Mouse (Mus musculus) gastrocnemius, postnatal 25 days (tissue): ENCODE measurements around the gene Tmem198. TPM values are rescaled to one million over a fixed set of nuclear protein-coding genes. Genes with fewer than 3 reads are reported as not detected.
A peak's percentile ranks its signal among the peaks of the same experiment; 100 is the strongest.

Experiments used
- DNase-seq: peaks from one replicate; pipeline ENCODE4 v3.0.0; 2022
- total RNA-seq, 2 experiments: library from RNA; stranded (reverse); gene quantifications; 1 replicate in 1 of 2; 2 replicates in 1 of 2; pipeline ENCODE4 v1.2.3; 2021

Tmem198 gene
- total RNA-seq, 2 experiments from 2014 or later = 0.36 to 0.43 TPM

DNA sequence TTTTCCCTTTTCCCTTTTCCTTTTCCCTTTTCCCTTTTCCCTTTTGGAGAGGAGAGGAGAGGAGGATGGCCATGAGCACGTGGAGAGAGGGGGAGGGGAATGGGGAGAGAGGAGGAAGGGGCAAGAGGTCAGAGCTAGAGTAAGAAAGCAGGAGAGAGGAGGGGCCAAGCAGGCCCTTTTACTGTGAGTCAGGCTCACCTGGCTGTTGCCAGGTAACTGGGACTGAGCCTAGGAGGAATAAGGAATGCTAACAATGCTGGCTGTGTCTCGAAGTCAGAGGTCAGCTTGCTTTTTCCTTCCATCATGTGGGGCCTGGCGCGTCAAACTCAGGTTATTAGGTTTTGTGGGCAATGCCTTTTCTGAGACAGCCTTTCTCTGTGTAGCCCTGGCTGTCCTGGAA is 38.7 kb downstream of the Tmem198 start:
- no peak for DNase-seq

DNA sequence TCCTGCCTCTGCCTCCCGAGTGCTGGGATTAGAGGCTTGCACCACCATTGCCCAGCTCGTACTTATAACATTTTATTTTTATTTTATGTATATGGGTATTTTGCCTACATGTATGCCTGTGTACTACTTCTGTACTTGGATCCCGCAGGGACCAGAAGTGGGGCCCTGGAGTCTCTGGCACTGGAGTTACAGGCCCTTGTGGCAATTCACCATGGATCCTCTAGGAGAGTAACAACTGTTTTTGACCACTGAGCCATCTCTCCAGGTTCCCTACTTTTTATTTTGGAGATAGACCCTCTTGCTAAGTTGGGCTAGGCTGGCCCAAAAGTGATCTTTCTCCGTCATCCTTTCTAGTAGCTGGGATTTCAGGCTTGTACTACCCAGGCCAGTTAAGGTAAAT is 39.1 kb downstream of the Tmem198 start:
- DNase-seq = no peak

GRCm38 (mm10) chr1:75519576-75519975 is 40.2 kb downstream of the Tmem198 start:
- DNase-seq = no peak

DNA sequence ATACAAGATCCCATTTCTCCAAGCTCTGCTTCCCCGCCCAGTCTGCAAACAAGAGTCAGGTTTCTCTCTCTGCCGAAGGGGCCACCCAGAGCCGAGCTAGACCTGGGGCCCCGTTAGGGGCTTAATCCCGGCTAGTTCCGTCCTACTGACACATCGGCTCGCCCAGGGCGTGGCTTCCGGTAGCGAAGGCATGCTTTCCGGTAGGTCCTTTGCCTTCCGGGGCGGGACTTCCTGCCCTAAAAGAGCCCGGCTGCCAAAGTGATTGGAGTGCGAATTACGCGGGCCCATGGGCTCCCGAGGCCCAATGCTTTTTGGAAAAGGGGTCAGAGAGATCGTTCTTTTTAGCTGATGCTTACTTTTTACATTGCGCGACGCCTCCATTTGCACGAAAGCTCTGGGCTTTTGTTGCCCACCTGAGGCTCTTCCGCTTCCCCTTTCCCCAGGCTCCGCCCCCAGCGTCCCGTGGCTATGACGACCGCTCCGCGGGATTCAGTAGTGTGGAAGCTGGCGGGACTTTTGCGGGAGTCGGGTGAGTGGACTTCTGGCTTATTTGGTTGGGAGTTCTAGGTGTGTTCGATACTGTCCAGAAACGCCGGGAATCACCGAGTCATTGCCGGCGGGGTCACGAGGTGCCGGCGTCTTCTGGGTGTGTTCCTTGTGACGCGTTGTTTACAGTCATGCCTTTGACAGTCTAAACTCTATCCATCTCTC is 42.1 kb downstream of the Tmem198 start, which contains the start of gene Stk11ip:
Gene Stk11ip (plus strand): TSS at position 209 of the 711 bp plus-strand sequence.
- peak; percentile 91 for DNase-seq

GRCm38 (mm10) chr1:75524679-75525078 is 45.3 kb downstream of the Tmem198 start:
- no peak for DNase-seq

- no peak for DNase-seq
Measured at GRCm38 (mm10) chr1:75530546-75530945, 51.2 kb downstream of the Tmem198 start.

GRCm38 (mm10) chr1:75532280-75533172 is 53.2 kb downstream of the Tmem198 start:
- DNase-seq = no peak

DNA sequence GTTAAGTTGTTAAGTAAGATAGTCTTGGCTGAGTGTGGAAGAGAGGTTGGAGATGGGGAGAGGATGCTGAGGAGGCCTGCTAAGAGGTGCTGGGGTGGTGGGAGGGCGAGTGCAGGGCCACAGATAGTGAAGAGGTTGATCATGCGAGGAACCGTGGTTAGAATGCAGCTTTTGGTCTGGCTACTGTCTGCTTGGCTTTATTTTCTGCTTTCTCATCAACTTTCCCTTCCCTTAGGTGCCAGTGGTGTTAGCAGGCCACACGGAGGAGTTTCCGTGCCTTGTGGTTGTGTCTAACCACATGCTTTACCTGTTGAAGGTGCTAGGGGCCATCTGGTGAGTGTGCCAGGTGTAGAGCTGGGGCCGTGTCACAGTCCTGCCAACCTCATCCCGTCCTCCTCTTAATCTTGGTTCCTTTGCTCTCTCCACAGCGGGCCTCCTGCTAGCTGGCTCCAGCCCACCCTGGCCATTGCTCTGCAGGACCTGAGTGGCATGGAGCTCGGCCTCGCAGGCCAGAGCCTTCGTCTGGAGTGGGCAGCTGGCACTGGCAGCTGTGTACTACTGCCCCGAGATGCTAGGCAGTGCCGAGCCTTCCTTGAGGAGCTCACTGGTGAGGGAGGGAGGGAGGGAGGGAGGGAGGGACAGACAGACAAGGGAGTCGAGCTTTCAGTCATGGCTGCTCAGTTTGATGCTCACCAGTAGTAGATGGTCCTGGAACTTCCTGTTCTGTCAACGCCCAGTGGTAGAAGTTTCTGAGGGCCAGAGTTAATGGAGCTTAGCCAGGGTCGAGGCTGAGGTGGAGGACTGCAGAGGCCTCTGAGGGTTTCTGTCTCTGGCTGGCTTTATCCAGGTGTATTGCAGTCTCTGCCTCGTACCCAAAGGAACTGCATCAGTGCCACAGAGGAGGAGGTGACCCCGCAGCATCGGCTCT is 54.3 kb downstream of the Tmem198 start:
- DNase-seq = no peak

Other genes starting within 250 kb of the Tmem198 start
- not detected for gene A630095N17Rik, start 247.4 kb upstream of the Tmem198 start, total RNA-seq
- gene Dnajb2, start 243.1 kb upstream of the Tmem198 start, total RNA-seq = 10 to 100 TPM; 58.4 to 60.9 TPM
- not detected for gene Ptprn, start 215.0 kb upstream of the Tmem198 start, total RNA-seq
- not detected for gene Resp18, start 201.1 kb upstream of the Tmem198 start, total RNA-seq
- 10 to 100 TPM; 46.1 to 51.4 TPM for gene Dnpep, start 161.5 kb upstream of the Tmem198 start, total RNA-seq
- gene Des, start 119.2 kb upstream of the Tmem198 start, total RNA-seq = 1,000 to 10,000 TPM; 1,914 to 2,104 TPM
- 100 to 1,000 TPM; 200 to 244 TPM for gene Speg, start 104.2 kb upstream of the Tmem198 start, total RNA-seq
- gene Gmppa, start 43.6 kb upstream of the Tmem198 start, total RNA-seq = 10 to 100 TPM; 32.0 to 37.2 TPM
- not detected for gene Asic4, start 29.1 kb upstream of the Tmem198 start, total RNA-seq
- gene Chpf, start 225 bp upstream of the Tmem198 start, total RNA-seq = 1 to 10 TPM; 5.5 to 7.9 TPM
- gene Obsl1, start 26.9 kb downstream of the Tmem198 start, total RNA-seq = 10 to 100 TPM; 37.7 to 52.8 TPM
- 1 to 10 TPM; 3.8 to 4.1 TPM for gene Inha, start 27.5 kb downstream of the Tmem198 start, total RNA-seq
- 1 to 10 TPM; 5.3 to 5.6 TPM for gene Stk11ip, start 42.0 kb downstream of the Tmem198 start, total RNA-seq
- gene Slc4a3, start 66.7 kb downstream of the Tmem198 start, total RNA-seq = 1 to 10 TPM; 4.3 to 5.0 TPM